Mouse (Mus musculus) Patski (cell line): ENCODE data around the gene Dnmbp. TPM values are rescaled to one million over a fixed set of nuclear protein-coding genes. Genes with fewer than 3 reads are reported as not detected.

ENCODE experiments used
- ATAC-seq: fragments of 100-300 bp; one replicate; pipeline ENCODE4 v1.8.0; 2021
- CTCF ChIA-PET: fragments of 350-600 bp; sonication (Branson Sonifier 250); formaldehyde crosslinking; loops from one replicate; lab custom pipeline; 2022; ENCODE audit warnings: inconsistent platforms; lab: Charles Lee
- POLR2A ChIA-PET: fragments of 350-600 bp; sonication (Branson Sonifier 250); formaldehyde crosslinking; loops from one replicate; lab custom pipeline; 2022; ENCODE audit warnings: antibody characterized with exemption, inconsistent platforms; lab: Charles Lee
- DNase-seq: peaks from one replicate; pipeline ENCODE4 v3.0.0-alpha.2; 2011; ENCODE audit warnings: low read depth, low spot score
- H3K27me3 ChIP-seq: fragments of 371-371 bp; one replicate; pipeline ENCODE4 v1.5.1; 2021
- CTCF ChIP-seq: fragments of 100-300 bp; IDR thresholded peaks from one replicate; pipeline ENCODE4 v1.5.1; 2021
- in situ Hi-C: fragments of 300-500 bp; cut with MboI; formaldehyde crosslinking; loops from 3 replicates; pipeline ENCODE4 v1.11.1; 2018; ENCODE audit warnings: low pct_unique_long_range_greater_than_20kb, mixed read lengths
- polyA plus RNA-seq: library from polyadenylated mRNA; unstranded; gene quantifications from one replicate; pipeline ENCODE4 v1.2.3, GENCODE M21; 2021

Dnmbp gene
- polyA plus RNA-seq, 1 experiment from 2014 or later: 16.3 TPM

GRCm38 (mm10) chr19:43895951-43896350 lies 44.0 kb downstream of the Dnmbp start:
- no peak for TF ChIP-seq CTCF
- ChIA-PET CTCF (no interaction called here), POLR2A (no interaction called here)
- DNase-seq (no peak), ATAC-seq (no peak)
- in situ Hi-C loops: no loop called here
- no peaks in the 10 kb centered on the region for H3K27me3 ChIP-seq

GRCm38 (mm10) chr19:43894821-43895220 lies 45.2 kb downstream of the Dnmbp start:
- ChIA-PET POLR2A (no interaction called here), CTCF (no interaction called here)
- in situ Hi-C loops: no loop called here
- no peak for TF ChIP-seq CTCF
- no peaks in the 10 kb centered on the region for H3K27me3 ChIP-seq
- ATAC-seq: no peak
- no peak for DNase-seq

- ATAC-seq (no peak), DNase-seq (no peak)
- POLR2A ChIA-PET: no interaction called here
- no peak for TF ChIP-seq CTCF
- H3K27me3 ChIP-seq: no peaks in the 10 kb centered on the region
- CTCF ChIA-PET: interaction anchor here (0.6 kb wide), 1 partner anchor 9 kb away, joined by 3 read pairs; no protein-coding TSS in a partner anchor
- in situ Hi-C loops: no loop called here
These were observed 45.9 kb downstream of the Dnmbp start for GRCm38 (mm10) chr19:43894070-43894469.

GRCm38 (mm10) chr19:43890487-43890886 lies 49.5 kb downstream of the Dnmbp start:
- CTCF ChIA-PET: interaction anchor here (0.8 to 1.5 kb wide), 4 partner anchors 9 to 16 kb away, joined by 3 read pairs; no protein-coding TSS in a partner anchor
- no peaks in the 10 kb centered on the region for H3K27me3 ChIP-seq
- DNase-seq (no peak), ATAC-seq (no peak)
- POLR2A ChIA-PET: no interaction called here
- in situ Hi-C loops: no loop called here
- no peak for TF ChIP-seq CTCF

GRCm38 (mm10) chr19:43887725-43888124 lies 52.3 kb downstream of the Dnmbp start:
- in situ Hi-C loops: no loop called here
- ATAC-seq (no peak), DNase-seq (no peak)
- CTCF ChIA-PET: no interaction called here
- no peaks in the 10 kb centered on the region for H3K27me3 ChIP-seq
- no peak for TF ChIP-seq CTCF
- POLR2A ChIA-PET: interaction anchor here (0.7 kb wide), 1 partner anchor 128 kb away, joined by 3 read pairs; no protein-coding TSS in a partner anchor

GRCm38 (mm10) chr19:43887242-43887641 lies 52.7 kb downstream of the Dnmbp start:
- no peak for TF ChIP-seq CTCF
- POLR2A ChIA-PET: no interaction called here
- DNase-seq: no peak
- no peak for ATAC-seq
- in situ Hi-C loops: no loop called here
- CTCF ChIA-PET: no interaction called here
- no peaks in the 10 kb centered on the region for H3K27me3 ChIP-seq

GRCm38 (mm10) chr19:43886371-43887099 lies 53.5 kb downstream of the Dnmbp start:
- ChIA-PET CTCF (no interaction called here), POLR2A (interaction anchor here (0.9 kb wide), 1 partner anchor 12 kb away, joined by 3 read pairs; no protein-coding TSS in a partner anchor)
- ATAC-seq (no peak), DNase-seq (no peak)
- in situ Hi-C loops: no loop called here
- TF ChIP-seq CTCF: no peak
- no peaks in the 10 kb centered on the region for H3K27me3 ChIP-seq

- DNase-seq (no peak), ATAC-seq (no peak)
- no peak for TF ChIP-seq CTCF
- CTCF ChIA-PET: no interaction called here
- H3K27me3 ChIP-seq: no peaks in the 10 kb centered on the region
- in situ Hi-C loops: no loop called here
- POLR2A ChIA-PET: interaction anchor here (0.6 kb wide), 1 partner anchor 1251 kb away, joined by 5 read pairs; no protein-coding TSS in a partner anchor
These were observed 55.1 kb downstream of the Dnmbp start for GRCm38 (mm10) chr19:43884668-43885498.

- ChIA-PET CTCF (no interaction called here), POLR2A (interaction anchor here (1.2 kb wide), 1 partner anchor 8 kb away, joined by 3 read pairs; no protein-coding TSS in a partner anchor)
- in situ Hi-C loops: no loop called here
- ATAC-seq (no peak), DNase-seq (no peak)
- H3K27me3 ChIP-seq: no peaks in the 10 kb centered on the region
- no peak for TF ChIP-seq CTCF
These were observed 57.0 kb downstream of the Dnmbp start for GRCm38 (mm10) chr19:43882895-43883573.

- no peaks in the 10 kb centered on the region for H3K27me3 ChIP-seq
- POLR2A ChIA-PET: no interaction called here
- in situ Hi-C loops: no loop called here
- DNase-seq: no peak
- ATAC-seq: no peak
- TF ChIP-seq CTCF: no peak
- CTCF ChIA-PET: interaction anchor here (0.8 to 1.4 kb wide), 2 partner anchors 9 to 42 kb away, joined by 3 to 4 read pairs; no protein-coding TSS in a partner anchor
These were observed 58.4 kb downstream of the Dnmbp start for GRCm38 (mm10) chr19:43881615-43882014.
